Mouse (Mus musculus) thymus, postnatal 10 days (tissue): Measurements from ENCODE around the gene Prkce.

Source experiments
- DNase-seq, 2 experiments: peaks; one replicate each; pipeline ENCODE4 v3.0.0; 2021; ENCODE audit warnings: low spot score in 2 of 2

Prkce gene

DNA sequence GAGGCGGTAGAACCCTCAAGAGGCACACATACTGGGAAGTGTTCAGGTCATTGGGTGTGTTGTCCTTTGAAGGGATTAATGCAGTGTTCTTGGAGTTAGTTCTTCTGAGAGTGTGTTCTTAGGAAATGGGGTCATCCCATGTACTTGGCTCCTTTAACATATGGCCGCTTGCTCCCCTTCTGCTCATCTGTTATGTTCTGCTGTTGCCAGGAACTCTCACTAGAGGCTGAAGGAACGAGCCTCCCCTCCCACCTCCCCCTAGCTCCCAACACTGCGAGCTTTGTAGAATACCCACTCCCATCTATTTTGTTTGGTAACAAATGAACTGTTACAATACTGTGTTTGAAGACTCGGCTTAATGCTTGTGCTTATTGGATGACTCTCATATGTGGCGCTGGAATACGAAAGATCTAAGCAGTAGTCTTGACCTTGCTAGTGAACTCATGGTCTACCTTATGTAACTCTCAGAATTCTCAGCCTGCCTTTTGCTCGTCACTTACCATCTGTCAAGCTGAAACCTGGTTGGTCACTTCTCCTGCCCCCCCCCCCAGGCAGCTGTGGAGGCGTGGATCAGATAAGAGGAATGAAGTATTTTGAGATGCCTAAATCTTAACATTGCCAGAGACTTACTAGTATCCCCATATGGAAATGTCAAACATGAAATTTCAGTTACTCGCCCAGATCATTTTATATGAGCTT lies 58.1 kb downstream of the Prkce start:
- no peak for DNase-seq

DNA sequence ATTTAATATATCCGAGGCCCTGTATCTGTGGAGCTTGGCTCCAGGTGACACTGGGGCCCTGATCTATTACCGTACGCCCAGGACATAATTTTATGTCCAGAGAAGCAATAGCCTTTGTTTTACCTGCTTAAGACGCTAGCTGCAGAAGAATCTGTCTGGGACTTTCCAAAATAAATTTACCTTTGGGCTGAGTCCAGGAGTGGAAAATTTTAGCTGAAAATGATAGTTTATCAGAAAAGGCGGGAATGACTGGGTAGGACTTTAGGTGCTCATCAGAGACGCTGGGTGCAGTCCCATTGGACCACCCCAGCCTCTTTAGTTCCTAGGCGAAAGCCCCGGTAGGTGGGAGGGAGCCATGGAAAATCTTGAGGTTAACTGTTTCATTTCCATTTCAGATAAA lies 58.6 kb downstream of the Prkce start:
- no peak for DNase-seq

- no peak for DNase-seq
These were observed 59.0 kb downstream of the Prkce start for GRCm38 (mm10) chr17:86226635-86227034.

DNA sequence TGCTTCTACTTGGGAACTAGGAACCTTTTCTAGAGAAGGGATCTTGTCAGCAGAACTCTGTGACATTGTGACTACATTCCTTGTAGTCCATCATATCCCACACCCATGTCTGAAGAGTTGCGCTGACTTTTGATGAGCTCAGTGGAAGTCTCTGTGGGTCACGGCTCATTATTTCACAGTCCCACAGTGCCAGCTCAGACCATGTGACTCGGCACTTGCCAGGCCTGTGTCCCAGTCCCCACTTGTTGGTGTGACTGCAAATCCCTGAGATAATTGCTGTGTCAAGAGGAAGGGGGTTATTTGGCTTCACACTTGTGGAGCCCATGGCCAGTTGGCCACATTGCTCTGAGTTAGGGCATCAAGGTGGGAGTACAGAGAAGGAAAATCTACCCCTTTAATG lies 59.8 kb downstream of the Prkce start:
- DNase-seq, result no peak

DNA sequence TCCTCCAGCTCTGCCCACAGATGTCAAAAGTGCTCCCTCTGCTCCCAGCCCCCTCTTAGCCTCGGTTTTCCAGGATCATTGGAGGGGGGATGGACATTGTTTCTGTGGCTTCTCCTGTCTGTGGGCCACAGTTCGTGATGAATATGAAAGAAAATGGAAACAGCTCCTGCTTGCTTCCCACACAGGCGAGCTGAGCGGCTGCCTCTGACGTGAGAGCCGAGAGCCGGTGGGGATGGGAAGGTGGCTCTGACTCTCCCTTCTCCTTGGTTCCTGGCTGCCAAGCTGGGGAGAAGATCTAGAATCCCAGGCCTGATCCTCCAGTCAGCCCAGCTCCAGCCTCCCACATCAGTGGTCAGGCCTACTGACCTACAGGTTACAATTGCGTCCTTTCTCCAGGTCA lies 61.3 kb downstream of the Prkce start:
- DNase-seq, result no peak

GRCm38 (mm10) chr17:86230141-86230633 lies 62.6 kb downstream of the Prkce start:
- no peak for DNase-seq

DNA sequence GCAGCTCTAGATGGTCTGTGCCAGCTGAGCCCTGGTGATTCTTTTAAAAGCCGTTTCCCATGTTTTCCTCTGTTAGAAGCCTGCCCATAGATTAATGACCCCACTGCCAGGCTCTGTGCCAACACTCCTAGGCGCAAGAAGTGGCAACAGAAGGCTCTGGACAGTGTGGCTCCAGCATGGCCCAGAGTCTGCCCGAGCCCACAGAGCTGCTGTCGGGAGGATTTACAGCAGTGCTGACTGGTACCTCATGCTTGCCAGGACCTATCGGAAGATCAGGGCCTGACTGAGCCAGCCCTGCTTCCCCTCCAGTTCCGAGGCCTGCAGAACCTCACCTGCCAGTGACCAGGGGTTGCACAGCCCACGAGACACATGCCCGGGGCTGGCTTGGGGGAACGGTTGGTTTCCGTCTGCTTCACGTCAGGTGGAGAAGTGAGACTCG lies 64.2 kb downstream of the Prkce start:
- no peak for DNase-seq

DNA sequence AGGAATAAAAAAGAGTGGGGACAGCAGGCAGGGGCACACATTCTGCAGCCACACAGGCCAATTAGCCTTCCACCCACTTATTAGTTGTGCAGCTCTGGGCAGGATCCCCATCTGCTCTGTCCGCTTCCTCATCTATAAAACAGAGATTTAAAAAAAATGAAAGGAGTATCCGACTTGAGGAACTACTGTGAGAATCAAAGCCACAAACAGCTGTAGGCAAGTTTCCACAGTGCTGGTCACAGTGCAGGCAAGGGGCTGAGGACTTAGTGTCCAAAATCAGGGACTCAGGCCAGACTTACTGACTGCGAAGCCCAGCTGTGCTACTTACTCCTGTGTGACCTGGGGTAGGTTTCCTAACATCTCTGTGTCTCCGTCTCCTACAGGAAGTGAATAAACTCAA lies 64.7 kb downstream of the Prkce start:
- DNase-seq, result no peak

- no peak for DNase-seq
These were observed 67.1 kb downstream of the Prkce start for GRCm38 (mm10) chr17:86234587-86235150.

DNA sequence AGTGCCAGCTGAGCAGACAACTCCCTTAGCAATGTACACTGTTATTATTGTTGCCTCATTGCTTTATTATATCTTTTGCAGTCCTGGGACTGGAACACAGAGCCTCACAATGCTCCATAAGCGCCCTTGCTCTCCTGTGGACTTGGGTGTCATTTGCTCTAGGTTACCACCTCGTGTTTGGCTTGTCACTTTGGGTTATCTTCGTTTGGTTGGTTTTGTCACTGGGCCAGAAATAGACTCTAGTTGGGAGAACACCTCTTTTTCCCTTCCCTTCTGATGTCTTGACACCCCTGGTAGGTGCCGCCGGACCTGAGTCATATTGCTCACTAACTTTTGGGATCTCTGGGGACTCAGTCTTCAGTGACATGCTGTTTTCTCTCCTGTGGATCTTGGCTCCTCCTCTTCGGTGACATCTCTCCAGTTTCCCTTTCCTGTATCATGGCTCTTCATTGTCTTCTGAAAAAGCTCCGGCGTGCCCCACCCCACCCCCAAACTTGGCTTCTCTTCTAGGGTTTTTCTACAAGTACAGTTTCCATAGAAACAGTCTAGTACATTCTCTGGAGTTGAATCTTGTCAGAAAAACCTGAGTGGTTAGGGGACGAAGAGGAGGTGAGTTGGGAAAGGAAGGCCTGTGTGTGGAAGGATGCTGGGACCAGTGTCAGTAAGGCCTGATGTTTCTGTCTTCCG lies 68.6 kb downstream of the Prkce start:
- DNase-seq, result no peak

- DNase-seq, result no peak
These were observed 69.5 kb downstream of the Prkce start for GRCm38 (mm10) chr17:86236861-86237763.

GRCm38 (mm10) chr17:86242291-86242690 lies 74.7 kb downstream of the Prkce start:
- DNase-seq, result no peak

- no peak for DNase-seq
These were observed 75.5 kb downstream of the Prkce start for GRCm38 (mm10) chr17:86243109-86243527.

DNA sequence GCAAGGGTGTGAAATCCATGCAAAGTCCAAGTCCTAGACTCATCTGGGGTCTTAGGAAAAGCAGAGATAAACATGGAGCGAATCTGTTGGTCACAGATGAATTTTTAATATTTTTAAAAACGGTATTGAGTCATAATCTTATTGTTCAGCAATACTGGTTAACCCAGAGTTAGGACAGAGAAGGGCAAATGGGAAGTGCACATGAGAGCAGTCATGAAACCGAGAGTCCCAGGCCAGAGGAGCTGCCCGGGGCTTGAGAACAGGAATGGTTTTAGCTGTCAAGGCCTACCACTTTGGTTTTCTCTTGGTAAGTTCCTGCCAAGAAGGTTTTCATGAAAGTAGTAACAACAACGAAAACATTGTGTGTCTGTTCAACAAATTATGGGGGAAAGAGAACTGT lies 76.8 kb downstream of the Prkce start:
- DNase-seq, result no peak

- no peak for DNase-seq
These were observed 81.2 kb downstream of the Prkce start for GRCm38 (mm10) chr17:86248832-86249231.

GRCm38 (mm10) chr17:86249499-86250405 lies 82.2 kb downstream of the Prkce start:
- DNase-seq, result no peak

- no peak for DNase-seq
These were observed 82.9 kb downstream of the Prkce start for GRCm38 (mm10) chr17:86250406-86250905.

- DNase-seq, result no peak
These were observed 86.3 kb downstream of the Prkce start for GRCm38 (mm10) chr17:86253884-86254283.

DNA sequence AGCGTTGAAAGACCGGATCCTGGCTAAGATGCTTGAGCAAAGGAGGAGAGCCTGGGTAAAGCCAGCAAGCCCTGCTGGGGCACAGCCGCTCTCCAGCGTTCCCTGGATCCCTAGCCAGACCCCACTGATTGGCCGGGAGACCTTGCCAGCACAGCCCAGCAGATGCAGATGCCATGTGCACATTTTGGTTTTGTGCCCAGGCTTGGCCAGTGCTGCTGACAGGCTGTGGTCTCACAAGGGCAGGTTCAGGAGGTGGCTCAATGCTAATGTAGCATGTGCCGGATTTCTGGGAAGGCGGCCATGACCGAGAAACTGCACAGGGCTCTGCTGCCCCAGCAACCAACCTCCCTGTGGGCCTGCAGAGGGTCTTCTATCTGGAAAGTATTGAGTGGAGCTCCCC lies 86.7 kb downstream of the Prkce start:
- no peak for DNase-seq

DNA sequence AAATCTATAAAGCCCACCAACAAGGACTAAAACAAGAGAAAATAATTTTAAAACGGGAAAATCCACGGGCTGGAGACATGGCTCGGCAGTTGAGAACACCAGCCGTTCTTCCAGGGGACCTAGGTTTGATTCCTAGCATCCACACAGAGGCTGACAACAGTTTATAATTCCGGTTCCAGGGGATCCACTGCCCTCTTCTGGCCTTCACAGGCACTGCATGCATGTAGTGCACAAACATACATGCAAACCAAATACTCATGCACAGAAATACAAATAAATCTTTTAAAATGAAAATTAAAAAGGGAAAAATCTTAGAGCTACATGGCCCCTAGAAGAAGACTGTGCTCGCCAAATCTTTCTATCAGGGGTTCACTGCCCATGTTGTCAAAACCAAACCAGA lies 87.4 kb downstream of the Prkce start:
- no peak for DNase-seq

GRCm38 (mm10) chr17:86256730-86257131 lies 89.1 kb downstream of the Prkce start:
- no peak for DNase-seq
